Mouse (Mus musculus) heart, adult 2 months (tissue): ENCODE measurements at regions not wholly inside any gene's neighbourhood (a gene's known extent, or its start where the extent isn't known, plus 50 kb on each side); places are given as distances from the start of the nearest gene placed in this dataset.

Source experiments
- DNase-seq, 2 experiments: peaks; one replicate each; pipeline ENCODE4 v3.0.0; 2021
- H3K27ac ChIP-seq: fragments of 200-600 bp; 2 replicates; pipeline ENCODE4 v1.8.1; 2022
- H3K27me3 ChIP-seq: fragments of 200-500 bp; 2 replicates; pipeline ENCODE4 v1.6.1; 2012; ENCODE audit warnings: mild to moderate bottlenecking, low read length, inconsistent platforms, mixed read lengths; ENCODE audit not compliant: control insufficient read depth, insufficient read depth
- H3K36me3 ChIP-seq: fragments of 200-500 bp; 2 replicates; pipeline ENCODE4 v1.6.1; 2012; ENCODE audit warnings: low read length, inconsistent platforms; ENCODE audit not compliant: control insufficient read depth, insufficient read depth
- H3K4me1 ChIP-seq: fragments of 200-500 bp; 2 replicates; pipeline ENCODE4 v1.6.1; 2011; ENCODE audit warnings: low read length; ENCODE audit not compliant: control insufficient read depth, insufficient read depth
- H3K4me3 ChIP-seq: fragments of 200-600 bp; 2 replicates; pipeline ENCODE4 v1.8.1; 2022
- H3K79me2 ChIP-seq: fragments of 200-500 bp; replicated peaks from 2 replicates; pipeline ENCODE4 v1.6.1; 2012; ENCODE audit warnings: mild to moderate bottlenecking, inconsistent platforms, low read length, moderate library complexity, mixed read lengths; ENCODE audit not compliant: control insufficient read depth, insufficient read depth
- H3K9ac ChIP-seq: fragments of 200-500 bp; 2 replicates; pipeline ENCODE4 v1.6.1; 2012; ENCODE audit warnings: low read depth, mild to moderate bottlenecking, control low read depth, inconsistent platforms, low read length, mixed read lengths
- CTCF ChIP-seq: fragments of 200-600 bp; IDR thresholded peaks from 2 replicates; pipeline ENCODE4 v1.8.1; 2022; ENCODE audit warnings: antibody characterized with exemption, mild to moderate bottlenecking, moderate library complexity
- EP300 ChIP-seq: fragments of 200-500 bp; IDR thresholded peaks from 2 replicates; pipeline ENCODE4 v1.6.1; 2011; ENCODE audit warnings: low read depth, low read length, control low read depth; ENCODE audit not compliant: insufficient read depth
- POLR2A ChIP-seq: fragments of 200-500 bp; IDR thresholded peaks from 2 replicates; pipeline ENCODE4 v1.6.1; 2011; ENCODE audit warnings: mild to moderate bottlenecking, low read depth, low read length, control low read depth; ENCODE audit not compliant: insufficient read depth
- WGBS: fragments of 180-500 bp; shearing (Covaris S2); methylation state at CpG from one replicate; pipeline ENCODE4 v1.1.7; 2018; 5-methylcytosine and 5-hydroxymethylcytosine counted together
- intact Hi-C: fragments of 180-260 bp; cut with DNase I; formaldehyde crosslinking; loops from one replicate; pipeline ENCODE4 v1.15.1; 2025

GRCm38 (mm10) chr1:166793717-166794081 is 112.1 kb upstream of the Fmo9 start:
- Histone ChIP-seq H3K9ac (no peak overlapping the region), H3K27ac (no peak overlapping the region), H3K4me3 (no peak overlapping the region), H3K79me2 (no peaks in the 10 kb centered on the region), H3K27me3 (no peaks in the 10 kb centered on the region), H3K36me3 (no peaks in the 10 kb centered on the region), H3K4me1 (no peaks in the 10 kb centered on the region; the same call in 1 of the 2 replicates)
- TF ChIP-seq CTCF (no peak), POLR2A (no peak), EP300 (no peak)
- WGBS: 42% methylated on average over 1 of the region's 1 CpGs
- intact Hi-C loops: loop anchor here (10.0 kb wide), 1 partner anchor 541 kb away; no protein-coding TSS in a partner anchor
- peak in 1 of 2 experiments; percentile 31 for DNase-seq

- H3K27me3 ChIP-seq: no peaks in the 10 kb centered on the region
- no peak overlapping the region for H3K4me3 ChIP-seq
- H3K36me3 ChIP-seq: no peaks in the 10 kb centered on the region
- no peaks in the 10 kb centered on the region for H3K79me2 ChIP-seq
- TF ChIP-seq EP300 (no peak), CTCF (peak; percentile 61)
- no peak overlapping the region for H3K27ac ChIP-seq
- 76% methylated on average over 14 of the region's 14 CpGs for WGBS
- DNase-seq: no peak
- no peak overlapping the region for H3K9ac ChIP-seq
- intact Hi-C loops: loop anchor here (10.0 kb wide), 1 partner anchor 540 kb away; no protein-coding TSS in a partner anchor
- H3K4me1 ChIP-seq: no peaks in the 10 kb centered on the region; the same call in 1 of the 2 replicates
Observed at GRCm38 (mm10) chr1:166794622-166795244, 113.1 kb upstream of the Fmo9 start.

- WGBS: 63% methylated on average over 4 of the region's 4 CpGs
- Histone ChIP-seq H3K9ac (no peak overlapping the region), H3K27me3 (no peaks in the 10 kb centered on the region), H3K4me3 (no peak overlapping the region), H3K79me2 (no peaks in the 10 kb centered on the region), H3K27ac (no peak overlapping the region), H3K4me1 (peaks cover 1% of the 10 kb centered on the region; the same call in 1 of the 2 replicates), H3K36me3 (no peaks in the 10 kb centered on the region)
- TF ChIP-seq EP300 (no peak), POLR2A (no peak)
- no peak for DNase-seq
- intact Hi-C loops: loop anchor here (10.0 kb wide), 1 partner anchor 539 kb away; no protein-coding TSS in a partner anchor
Observed at GRCm38 (mm10) chr1:166795613-166796012, 114.0 kb upstream of the Fmo9 start.

GRCm38 (mm10) chr1:166796362-166796925 is 114.8 kb upstream of the Fmo9 start:
- H3K36me3 ChIP-seq: no peaks in the 10 kb centered on the region
- intact Hi-C loops: loop anchor here (10.0 kb wide), 1 partner anchor 538 kb away; no protein-coding TSS in a partner anchor
- WGBS: 60% methylated on average over 6 of the region's 6 CpGs

GRCm38 (mm10) chr1:166796931-166797330 is 115.3 kb upstream of the Fmo9 start:
- intact Hi-C loops: loop anchor here (10.0 kb wide), 1 partner anchor 538 kb away; no protein-coding TSS in a partner anchor
- WGBS: 54% methylated on average over 4 of the region's 4 CpGs
- Histone ChIP-seq H3K36me3 (no peaks in the 10 kb centered on the region; the same call in none of the 2 replicates), H3K9ac (no peak overlapping the region), H3K4me1 (peaks cover 8% of the 10 kb centered on the region), H3K27ac (no peak overlapping the region), H3K27me3 (no peaks in the 10 kb centered on the region), H3K4me3 (no peak overlapping the region), H3K79me2 (no peaks in the 10 kb centered on the region)
- no peak for DNase-seq
- TF ChIP-seq CTCF (no peak), POLR2A (no peak), EP300 (no peak)

More at GRCm38 (mm10) chr1:166796362-166796925, 114.8 kb upstream of the Fmo9 start:
- Histone ChIP-seq H3K79me2 (no peaks in the 10 kb centered on the region), H3K27me3 (no peaks in the 10 kb centered on the region), H3K4me1 (peaks cover 6% of the 10 kb centered on the region), H3K27ac (no peak overlapping the region), H3K9ac (no peak overlapping the region), H3K4me3 (no peak overlapping the region)
- no peak for DNase-seq
- TF ChIP-seq POLR2A: no peak
- no peak for TF ChIP-seq CTCF
- TF ChIP-seq EP300: no peak

- H3K27ac ChIP-seq: peak overlapping the region; percentile 42
- intact Hi-C loops: loop anchor here (10.0 kb wide), 1 partner anchor 204 kb away; the partner anchor contains the start of gene Fam78b
- H3K79me2 ChIP-seq: no peaks in the 10 kb centered on the region
- no peak overlapping the region for H3K4me3 ChIP-seq
- 45% methylated on average over 11 of the region's 11 CpGs for WGBS
- H3K27me3 ChIP-seq: no peaks in the 10 kb centered on the region
- peak in 1 of 2 experiments; percentile 19 for DNase-seq
- H3K9ac ChIP-seq: no peak overlapping the region
- TF ChIP-seq EP300: no peak
- TF ChIP-seq CTCF: no peak
- no peak for TF ChIP-seq POLR2A
- peaks cover 8% of the 10 kb centered on the region for H3K4me1 ChIP-seq
- H3K36me3 ChIP-seq: no peaks in the 10 kb centered on the region; the same call in none of the 2 replicates
Observed at GRCm38 (mm10) chr1:166800953-166801603, 119.4 kb upstream of the Fmo9 start.
